Mouse (Mus musculus): Measurements from ENCODE around the gene Supt6.
"Not testable (repeated sequence)": the region's sequence is repeated elsewhere in the genome, so short reads cannot be mapped to it uniquely, and the experiment has no call there.

The Supt6 gene

DNA sequence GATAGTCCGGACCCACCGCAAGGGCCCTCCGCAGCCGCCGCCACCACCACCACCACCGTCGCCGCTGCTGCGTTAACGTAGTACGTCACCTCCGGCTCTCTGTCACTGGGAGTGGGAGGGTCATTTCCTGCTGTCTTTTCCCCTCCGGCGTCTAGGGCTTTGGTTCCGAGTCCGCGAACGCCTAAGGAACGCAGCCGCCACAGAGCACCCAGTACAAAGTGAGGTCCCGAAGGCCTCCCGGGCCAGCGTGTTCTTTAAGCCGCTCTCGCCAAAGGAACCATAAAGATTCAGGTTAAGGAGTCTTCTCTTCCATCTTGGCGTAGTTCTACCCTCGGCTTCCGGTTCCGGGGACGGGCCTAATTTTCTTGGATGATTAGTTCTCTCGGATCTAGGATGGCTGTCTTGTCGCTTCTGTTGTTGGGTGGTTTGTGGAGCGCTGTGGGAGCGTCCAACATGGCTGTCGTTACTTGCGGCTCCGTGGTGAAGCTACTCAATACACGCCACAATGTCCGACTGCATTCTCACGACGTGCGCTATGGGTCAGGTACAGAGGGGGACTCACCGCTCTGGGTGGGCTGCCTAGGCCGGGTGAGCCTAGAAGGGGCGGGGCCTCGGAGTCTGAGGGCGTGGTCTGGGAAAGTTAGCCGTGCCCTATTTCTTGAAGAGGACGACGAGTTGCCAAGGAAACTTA is at the start of gene Supt6, which contains the start of gene Sdf2:
Gene Supt6, minus strand, starts transcription at position 361 of the 691 bp plus-strand sequence.
Gene Sdf2, plus strand, starts transcription at position 120 of the 691 bp plus-strand sequence.
- in situ Hi-C loops (cut with MboI, MseI), result loop anchor here (25.0 kb wide), 1 partner anchor 1767 kb away; no protein-coding TSS in a partner anchor

DNA sequence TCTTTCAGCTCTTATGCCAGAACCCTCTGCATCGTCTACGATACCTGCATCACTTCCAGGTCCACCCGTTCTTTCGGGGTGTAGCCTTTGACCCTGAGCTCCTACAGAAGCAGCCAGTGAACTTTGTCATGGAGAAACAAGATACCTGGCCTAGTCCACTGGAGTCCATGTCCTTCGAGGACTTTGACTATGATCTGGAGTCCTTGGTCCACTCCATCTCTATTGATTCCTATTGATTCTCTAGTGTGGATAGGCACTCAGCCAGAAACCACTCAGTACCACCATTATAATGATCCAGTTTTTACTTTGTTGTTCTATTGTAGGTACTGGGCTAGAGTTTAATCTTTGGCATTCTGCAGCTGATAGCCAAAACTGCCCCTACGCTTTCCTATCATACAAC is 48.8 kb upstream of the Supt6 start:
- in situ Hi-C loops (cut with MboI, MseI), result no loop called here

DNA sequence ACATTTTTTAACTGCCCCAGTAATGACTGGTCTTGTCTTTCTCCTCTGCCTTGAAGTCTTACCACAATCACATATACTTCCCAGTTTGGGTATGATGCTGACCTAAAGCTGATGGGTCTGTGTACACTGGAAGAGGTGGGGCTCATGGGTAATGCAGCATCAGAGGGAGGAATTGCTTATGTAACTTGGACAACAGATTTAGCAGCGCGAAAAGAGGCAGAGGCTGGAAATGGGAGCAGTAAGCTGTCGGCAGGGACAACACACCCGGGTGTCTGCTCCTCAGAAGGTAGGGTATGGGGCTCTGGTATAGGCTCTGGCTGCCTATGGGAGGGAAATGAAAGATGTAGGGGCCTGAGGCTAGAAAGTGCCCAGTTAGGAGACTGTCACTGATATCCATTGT is 44.9 kb upstream of the Supt6 start, which contains the start of gene BC030499:
Gene BC030499, plus strand, starts transcription at position 188 of the 400 bp plus-strand sequence.
- in situ Hi-C loops (cut with MboI, MseI), result no loop called here

DNA sequence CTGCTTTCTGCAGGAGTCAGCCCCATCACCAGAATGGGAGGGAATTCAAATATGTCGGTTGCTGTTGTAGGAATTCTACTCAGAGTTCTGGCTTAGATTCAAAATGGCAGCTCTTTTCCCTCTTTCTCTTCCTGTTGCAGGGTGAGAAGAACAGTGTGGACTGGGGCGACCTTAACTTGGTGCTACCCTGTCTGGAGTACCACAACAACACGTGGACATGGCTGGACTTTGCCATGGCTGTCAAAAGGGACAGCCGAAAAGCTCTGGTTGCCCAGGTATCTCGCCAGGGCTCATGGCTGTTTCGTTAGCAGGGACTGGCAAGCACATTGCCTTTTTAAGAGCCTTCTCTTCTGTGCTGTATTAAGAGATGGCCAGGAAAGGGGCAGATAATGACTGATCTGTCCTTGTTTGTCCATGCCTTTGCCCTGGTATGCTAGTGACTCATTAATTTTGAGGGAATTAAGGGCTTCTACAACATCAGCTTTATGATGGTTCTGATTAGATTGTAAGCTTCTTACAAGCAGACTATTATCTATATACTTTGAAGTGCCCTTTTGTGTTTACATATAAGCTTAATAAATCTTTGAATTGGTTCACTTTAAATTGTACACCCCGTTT is 43.5 kb upstream of the Supt6 start:
- in situ Hi-C loops (cut with MboI, MseI), result no loop called here

DNA sequence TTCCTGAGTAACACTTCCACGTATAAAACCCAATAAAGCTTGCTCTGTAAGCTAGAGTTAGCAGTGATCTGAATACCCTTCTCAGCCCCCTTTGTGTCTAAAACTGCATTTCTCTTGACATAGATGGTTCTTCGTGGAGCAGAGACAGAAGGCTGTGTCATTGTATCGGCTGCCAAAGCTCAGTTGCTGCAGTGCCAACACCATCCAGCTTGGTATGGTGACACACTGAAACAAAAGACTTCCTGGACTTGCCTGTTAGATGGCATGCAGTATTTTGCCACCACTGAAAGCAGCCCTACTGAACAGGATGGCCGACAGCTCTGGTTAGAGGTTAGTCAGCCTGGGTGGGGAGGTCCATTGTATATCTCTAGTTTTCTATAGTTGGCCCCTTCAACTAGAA is 33.8 kb upstream of the Supt6 start:
- in situ Hi-C loops (cut with MboI, MseI), result no loop called here

DNA sequence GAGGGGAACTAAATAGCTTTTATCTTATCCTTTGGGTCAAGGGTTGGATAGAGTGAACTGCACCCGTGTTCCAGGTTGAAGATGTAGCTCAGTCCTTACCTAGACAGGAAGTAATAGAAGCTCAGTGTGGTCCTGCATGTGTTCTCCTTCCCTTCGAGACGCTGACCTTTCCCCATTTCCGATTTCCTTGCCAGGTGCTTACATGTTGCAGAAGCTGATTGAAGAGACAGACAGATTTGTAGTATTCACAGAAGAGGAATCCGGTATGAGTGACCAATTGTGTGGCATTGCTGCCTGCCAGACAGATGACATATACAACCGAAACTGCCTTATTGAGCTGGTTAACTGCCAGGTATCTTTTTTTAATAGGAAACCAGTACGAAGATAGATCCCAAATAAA is 33.1 kb upstream of the Supt6 start:
- in situ Hi-C loops (cut with MboI, MseI), result no loop called here

DNA sequence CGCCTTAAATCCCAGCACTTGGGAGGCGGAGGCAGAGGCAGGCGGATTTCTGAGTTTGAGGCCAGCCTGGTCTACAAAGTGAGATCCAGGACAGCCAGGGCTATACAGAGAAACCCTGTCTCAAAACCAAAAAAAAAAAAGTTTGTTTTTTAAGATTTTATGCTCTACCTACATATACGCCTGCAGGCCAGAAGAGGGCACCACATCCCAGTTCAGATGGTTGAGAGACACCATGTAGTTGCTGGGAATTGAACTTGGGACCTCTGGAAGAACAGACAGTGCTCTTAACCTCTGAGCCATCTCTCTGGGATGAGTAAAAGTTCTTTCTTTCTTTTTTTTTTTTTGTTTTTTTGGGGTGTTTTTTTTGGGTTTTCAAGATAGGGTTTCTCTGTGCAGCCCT is 30.4 kb upstream of the Supt6 start:
- in situ Hi-C loops (cut with MboI, MseI), result not testable (repeated sequence)

DNA sequence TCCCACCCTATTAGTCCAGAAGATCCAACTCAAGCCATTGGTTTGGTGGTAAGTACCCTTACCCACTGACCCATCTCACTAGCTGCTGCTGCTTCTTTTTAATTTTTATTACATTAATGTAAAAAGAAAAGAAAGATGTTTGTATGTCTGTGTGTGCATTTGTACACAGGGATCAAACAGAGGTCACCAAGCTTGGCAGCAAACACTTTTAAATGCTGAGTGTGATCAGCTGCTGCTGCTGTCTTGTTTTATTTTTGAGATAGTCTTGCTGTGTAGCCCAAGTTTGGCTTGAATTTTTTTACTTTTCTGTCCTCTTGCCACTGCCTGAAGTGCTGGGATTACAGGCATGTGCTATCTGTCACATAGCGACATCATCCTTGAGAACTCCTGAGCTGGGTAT is 29.8 kb upstream of the Supt6 start:
- in situ Hi-C loops (cut with MboI, MseI), result no loop called here

DNA sequence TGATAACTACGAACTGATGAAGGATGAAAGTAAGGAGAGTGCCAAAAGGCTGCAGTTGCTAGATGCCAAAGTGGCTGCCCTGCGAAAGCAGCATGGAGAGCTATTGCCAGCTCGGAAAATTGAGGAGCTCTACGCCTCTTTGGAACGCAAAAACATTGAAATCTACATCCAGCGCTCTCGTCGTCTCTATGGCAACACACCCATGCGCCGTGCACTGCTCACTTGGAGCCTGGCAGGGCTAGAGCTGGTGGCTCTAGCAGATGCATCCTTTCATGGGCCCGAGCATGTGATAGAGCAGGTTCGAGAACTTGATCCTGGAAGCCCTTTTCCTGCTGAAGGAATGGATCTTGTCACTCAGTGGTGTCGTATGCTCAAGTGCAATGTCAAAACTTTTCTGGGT is 26.2 kb upstream of the Supt6 start:
- in situ Hi-C loops (cut with MboI, MseI), result no loop called here

DNA sequence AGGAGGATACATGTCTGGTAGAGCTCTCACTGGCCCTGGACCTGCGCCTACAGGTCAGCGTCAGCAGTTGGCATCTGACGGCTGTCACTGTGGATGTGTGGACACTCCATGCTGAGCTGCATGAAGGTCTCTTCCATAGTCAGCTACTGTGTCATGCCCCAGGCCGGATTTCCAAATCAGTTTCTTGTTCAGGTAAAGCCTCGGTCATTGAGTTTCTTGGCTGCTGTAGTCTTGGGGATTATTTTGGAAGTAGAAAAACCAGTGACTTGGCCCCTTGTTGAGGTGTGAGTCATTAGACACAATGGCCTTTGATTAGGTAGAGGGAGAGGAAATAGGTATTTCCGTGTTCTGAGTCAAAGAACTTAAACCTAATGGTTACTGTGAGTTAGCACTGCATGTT is 19.8 kb upstream of the Supt6 start:
- in situ Hi-C loops (cut with MboI, MseI), result no loop called here

DNA sequence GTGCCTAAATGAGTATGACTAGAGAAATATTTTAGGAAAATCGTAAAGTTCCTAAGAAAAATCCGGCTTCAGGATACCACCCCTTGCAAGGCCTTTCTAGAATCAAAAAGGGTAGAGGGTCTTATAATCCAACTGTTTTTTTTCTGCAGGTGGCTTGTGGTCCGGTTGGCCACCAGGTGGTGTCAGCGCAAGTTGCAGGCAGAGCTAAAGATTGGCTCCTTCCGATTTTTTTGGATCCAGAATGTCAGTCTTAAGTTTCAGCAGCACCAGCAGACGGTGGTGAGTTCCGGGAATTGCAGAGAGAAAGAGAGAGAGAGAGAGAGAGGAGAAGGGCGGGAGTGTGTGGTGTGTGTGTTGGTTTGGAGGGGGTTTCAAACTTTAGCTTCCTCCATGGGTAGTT is 16.8 kb upstream of the Supt6 start:
- in situ Hi-C loops (cut with MboI, MseI), result no loop called here

DNA sequence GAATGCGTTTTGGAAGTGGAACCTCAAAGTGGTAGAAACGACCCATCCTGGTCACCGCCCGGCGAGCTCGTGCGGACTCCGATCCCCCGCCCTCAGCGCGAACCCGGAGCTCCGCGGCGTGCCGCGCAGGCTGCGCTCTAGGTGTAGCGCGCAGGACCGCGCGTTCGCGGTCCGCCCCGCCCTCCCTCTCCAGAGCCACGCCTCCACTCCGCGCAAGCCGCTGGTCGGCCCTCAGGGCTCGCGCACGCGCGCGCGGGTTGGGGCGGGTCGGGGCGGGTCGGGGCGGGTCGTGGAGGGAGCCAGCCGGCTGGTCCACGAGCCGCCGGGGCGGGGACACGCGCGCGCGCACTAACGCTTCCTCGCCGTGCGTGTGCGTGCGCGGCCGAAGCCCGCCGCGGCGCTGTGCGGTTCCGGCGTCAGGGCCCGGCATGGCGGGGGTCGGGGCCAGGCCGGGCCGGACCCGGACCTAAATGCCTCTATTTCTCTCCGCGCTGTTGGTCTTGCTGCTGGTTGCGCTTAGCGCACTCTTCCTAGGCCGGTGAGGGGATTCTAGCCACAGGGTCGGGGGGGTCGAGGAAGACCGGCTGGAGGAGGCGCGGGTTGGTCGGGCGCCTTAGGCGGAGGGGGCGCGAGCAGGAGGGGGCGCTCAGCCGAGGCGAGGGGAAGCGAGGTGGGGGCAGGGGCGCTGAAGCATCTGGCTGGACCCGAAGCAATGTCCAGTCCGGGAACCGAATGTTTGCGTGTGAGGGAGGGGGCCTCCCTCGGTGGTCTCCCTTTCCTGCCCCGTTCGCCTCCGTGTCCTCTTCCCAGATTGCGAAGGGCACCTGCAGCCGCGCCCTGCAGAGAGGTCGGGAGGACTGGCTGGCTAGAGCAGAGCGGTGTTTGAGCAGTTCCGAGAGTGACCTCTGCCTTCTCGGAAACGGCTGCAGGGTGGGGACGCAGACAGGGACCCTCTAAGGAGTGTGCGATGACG is 15.9 kb upstream of the Supt6 start, which contains the start of gene 2610507B11Rik:
Gene 2610507B11Rik, plus strand, starts transcription at position 373 of the 973 bp plus-strand sequence.
- in situ Hi-C loops (cut with MboI, MseI), result no loop called here

DNA sequence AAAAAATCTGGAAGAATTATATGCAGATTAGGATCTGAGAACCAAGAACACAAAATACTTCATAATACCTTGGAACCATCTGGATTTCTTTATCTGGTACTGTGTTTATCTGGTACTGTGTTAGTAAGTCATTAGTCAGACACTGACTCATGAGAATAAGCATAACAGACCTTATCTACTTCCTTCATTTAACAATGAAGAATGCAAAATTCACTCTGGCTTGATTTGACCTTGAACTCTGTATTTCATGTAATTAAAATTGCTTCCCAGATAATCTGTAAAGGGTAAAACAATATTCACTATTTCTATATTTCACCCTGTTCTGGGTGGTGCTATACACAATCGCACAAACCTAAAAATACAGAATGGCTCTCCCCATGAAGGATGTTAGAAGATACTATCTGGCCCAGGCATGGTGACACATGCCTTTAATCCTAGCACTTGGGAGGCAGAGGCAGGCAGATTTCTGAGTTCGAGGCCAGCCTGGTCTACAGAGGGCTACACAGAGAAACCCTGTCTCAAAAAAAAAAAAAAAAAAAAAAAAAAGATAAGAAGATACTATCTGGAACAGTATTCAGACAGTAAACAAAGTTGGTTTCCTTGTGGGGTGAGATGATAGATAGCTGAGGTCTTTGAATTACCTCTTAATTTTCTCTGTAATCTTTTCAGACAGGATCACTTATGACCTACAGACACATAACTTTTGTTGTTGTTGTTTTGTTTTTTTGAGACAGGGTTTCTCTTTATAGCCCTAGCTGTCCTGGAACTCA is 14.9 kb upstream of the Supt6 start:
- in situ Hi-C loops (cut with MboI, MseI), result no loop called here

DNA sequence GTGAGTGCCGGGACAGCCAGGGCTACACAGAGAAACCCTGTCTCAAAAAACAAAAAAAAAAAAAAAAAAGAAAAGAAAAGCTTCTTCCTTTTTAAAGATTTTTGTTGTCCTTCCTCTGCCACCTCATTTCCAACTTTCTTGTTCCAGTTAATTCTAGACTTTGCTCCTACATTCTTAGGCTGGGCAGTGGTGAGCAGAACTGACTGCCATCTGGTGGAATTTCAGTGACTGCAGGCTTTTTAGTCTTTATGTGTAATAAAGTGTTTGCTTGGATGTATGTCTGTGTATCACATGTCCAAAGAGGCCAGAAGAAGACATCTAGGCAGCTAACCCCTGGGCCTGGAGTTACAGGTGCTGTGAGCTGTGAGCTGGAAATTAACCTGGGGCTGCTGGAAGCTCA is 10.8 kb upstream of the Supt6 start:
- in situ Hi-C loops (cut with MboI, MseI), result no loop called here

DNA sequence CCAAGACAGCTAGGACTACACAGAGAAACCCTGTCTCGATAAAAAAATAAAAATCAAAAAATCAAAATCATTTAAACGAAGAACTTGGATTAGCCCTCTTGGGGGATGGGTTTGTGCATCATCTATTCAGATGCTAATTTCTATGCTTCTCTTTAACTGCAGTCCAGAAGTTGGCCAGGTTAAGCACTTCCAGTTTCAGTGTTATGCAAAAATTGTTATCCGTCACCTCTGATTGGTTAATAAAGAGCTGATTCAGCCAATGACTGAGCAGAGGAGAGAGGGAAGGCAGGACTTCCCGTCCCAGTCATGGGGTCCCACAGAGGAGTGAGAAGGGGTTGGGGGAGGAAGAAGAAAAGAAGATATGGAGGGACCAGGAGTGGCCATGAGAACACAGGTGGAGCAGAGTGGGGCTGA is 1.9 kb upstream of the Supt6 start:
- in situ Hi-C loops (cut with MboI, MseI), result loop anchor here (25.0 kb wide), 1 partner anchor 1765 kb away; no protein-coding TSS in a partner anchor

DNA sequence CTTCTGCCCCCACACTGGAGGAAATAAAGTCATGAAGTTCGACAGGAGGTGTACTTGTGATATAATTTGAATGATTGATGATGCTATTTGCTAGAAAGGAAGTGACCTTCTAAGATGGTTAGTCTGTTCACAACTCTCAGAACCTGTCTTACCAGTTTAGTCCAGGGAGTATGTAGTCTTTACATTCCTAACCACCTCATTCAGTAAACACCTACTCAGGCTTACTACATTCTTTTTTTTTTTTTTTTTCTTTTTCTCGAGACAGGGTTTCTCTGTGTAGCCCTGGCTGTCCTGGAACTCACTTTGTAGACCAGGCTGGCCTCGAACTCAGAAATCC is 1.2 kb upstream of the Supt6 start:
- in situ Hi-C loops (cut with MboI, MseI), result loop anchor here (25.0 kb wide), 1 partner anchor 1765 kb away; no protein-coding TSS in a partner anchor

DNA sequence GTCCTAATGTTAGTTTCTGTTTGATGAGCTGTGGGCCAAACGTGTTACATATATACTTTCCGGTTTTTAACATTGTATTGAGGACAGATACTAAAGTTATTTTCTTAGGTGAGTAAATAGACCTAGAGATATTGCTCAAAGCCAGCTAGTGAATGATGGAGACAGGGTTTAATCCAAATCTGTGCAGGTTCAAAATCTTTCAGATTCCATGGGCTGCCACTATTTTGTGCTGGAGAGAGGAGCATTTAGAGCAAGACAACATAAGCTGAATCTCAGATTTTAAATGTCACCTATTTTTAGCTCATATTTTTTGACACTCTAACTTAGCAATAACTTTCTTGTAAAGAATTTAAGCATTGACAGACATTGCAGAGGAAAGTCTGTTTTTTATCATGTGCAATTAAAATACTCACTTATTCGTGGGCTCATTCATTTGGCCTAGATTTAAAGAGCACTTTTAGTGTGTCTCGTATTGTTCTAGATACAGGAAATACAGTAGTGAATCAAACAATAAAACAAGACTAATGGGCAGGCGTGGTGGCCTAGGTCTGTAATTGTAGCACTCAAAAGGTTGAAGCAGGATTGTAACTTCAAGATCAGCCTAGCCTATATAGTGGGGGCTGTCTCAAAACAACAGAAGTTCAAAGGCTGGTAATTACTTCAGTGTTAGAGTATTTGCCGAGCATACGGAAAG is 678 bp upstream of the Supt6 start:
- in situ Hi-C loops (cut with MboI, MseI), result loop anchor here (25.0 kb wide), 1 partner anchor 1766 kb away; no protein-coding TSS in a partner anchor

DNA sequence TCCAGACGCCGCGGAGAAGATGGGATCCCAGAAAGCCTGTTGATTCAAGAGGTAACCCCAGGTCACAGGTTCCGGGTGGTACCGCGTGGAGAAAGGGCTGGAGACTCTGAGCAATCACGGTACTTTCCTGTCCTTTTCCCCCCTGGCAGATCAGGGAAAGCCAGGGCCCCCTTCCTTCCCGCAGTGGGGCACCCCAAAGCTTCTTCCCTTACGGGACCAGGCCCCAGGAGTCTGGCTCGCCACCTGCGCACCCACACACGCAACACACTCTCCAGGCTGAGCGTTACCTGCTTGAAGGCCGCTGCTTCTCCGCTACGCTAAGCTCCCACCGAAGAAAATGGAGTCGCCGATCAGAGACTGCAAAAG is 543 bp downstream of the Supt6 start:
- in situ Hi-C loops (cut with MboI, MseI), result loop anchor here (25.0 kb wide), 1 partner anchor 1767 kb away; no protein-coding TSS in a partner anchor

DNA sequence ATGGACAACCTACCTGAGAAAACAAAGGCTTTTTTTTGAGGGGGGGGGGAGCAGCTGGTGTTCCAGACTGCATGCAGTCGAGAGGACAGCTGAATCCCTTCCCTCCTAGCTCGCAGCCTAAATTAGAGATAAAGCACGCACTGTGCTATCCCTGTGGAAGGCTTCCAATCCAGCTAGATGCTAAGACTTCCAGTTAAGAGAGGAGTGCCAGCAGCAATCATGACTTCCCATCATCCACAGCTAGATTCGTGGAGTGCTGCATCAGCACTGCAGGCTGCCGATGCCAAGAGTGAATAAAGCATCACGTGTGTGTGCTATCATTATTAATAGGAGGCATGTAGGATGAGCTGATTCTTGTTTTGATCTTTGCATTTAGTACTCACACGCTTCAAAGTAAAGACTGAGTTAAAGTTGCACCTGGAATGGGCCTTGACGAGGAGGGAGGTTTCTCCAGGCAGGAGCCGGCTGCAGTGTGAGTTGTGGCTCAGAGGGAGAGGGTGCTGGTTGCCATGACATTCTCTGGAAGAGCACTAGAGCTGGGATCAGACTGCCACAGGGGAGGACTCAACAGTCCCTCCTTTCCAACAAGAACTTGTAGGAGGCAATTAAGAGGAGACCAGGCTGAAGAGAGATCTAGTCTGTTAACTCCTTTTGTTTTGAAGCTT is 5.5 kb downstream of the Supt6 start:
- in situ Hi-C loops (cut with MboI, MseI), result loop anchor here (25.0 kb wide), 1 partner anchor 1772 kb away; no protein-coding TSS in a partner anchor

DNA sequence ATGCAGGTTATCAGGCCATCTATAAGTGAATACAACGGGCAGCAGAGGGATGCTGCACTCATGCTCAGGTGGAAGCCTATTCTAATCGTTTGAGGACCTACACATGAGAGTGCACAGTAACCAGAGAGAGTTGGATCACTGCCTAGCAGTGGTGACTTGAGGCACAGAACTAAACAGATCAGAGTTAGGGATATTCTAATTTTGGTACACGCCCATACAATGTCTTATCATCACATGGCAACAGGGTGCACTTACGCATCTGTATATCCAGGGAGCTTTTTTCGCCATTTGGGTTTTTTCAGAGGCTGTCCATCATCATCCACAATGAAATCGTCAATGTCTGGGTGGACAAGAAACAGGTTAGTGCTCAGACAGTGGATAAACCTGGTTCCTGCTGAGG is 14.3 kb downstream of the Supt6 start:
- in situ Hi-C loops (cut with MboI, MseI), result loop anchor here (25.0 kb wide), 1 partner anchor 1781 kb away; no protein-coding TSS in a partner anchor
